Mouse (Mus musculus): ENCODE results near the gene Lpar2.

The Lpar2 gene

GRCm38 (mm10) chr8:69807236-69807635 is 15.0 kb upstream of the Lpar2 start:
- DNase-seq, result no peak

DNA sequence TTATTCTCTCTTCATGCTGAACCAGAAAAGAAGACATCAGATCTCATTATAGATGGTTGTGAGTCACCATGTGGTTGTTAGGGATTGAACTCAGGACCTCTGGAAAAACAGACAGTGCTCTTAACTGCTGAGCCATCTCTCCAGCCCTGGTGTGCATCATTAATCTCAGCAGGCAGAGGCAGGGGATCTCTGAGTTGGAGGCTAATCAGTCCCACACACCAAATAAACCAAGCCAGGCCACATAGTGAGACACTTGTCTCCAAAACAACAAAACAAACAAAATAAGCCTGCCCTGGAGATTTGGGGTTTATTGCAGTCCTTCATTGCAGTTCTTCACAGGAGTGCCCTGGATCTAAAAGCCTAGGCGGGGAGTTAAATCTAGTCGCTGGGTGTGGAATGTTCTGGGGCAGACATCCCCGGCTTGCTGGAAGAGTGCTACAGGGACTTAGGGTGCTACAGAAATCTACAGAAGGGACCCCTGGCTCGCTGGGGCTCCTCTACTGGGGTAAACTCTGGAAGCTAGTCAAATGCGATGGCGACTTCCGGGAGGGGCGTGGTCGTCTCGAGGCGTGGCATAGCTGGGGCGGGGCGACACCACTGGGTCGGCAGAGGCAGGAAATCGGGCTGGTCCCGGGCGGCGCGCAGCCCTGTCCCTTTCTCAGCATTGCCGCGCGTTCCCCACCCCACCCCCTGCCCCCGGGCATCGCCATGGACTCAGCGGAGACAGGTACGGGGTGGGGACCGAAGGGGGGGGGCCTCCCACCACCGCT is 13.9 kb upstream of the Lpar2 start, which contains the start of gene Gmip:
Gmip (plus strand) TSS at position 586 of the 770 bp plus-strand sequence.
- peak; percentile 73 to 85 for DNase-seq

GRCm38 (mm10) chr8:69808864-69809403 is 13.3 kb upstream of the Lpar2 start:
- no peak for DNase-seq

GRCm38 (mm10) chr8:69809820-69810219 is 12.4 kb upstream of the Lpar2 start:
- DNase-seq, result no peak

GRCm38 (mm10) chr8:69814881-69815280 is 7.3 kb upstream of the Lpar2 start:
- no peak for DNase-seq

DNA sequence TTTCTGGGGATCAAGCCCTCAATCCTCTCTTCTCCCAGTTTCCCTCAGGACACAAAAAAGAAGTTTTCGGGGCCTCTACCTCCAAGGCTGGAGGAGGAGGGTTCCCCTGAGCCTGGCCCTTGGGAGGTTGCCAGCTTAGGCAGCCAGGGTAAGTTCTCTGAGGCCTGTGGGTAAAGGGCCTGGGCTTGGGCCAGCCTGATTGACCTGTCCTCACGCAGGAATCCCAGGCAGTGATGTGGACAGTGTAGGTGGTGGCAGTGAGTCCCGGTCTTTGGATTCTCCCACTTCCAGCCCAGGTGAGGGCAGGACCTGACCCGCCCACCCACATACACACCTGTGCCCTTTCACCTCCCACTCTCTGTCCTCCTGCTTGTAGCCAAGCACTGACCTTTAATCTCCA is 6.8 kb upstream of the Lpar2 start:
- DNase-seq, result peak; percentile 47 to 54

GRCm38 (mm10) chr8:69820466-69820865 is 1.8 kb upstream of the Lpar2 start:
- peak; percentile 79 to 82 for DNase-seq

DNA sequence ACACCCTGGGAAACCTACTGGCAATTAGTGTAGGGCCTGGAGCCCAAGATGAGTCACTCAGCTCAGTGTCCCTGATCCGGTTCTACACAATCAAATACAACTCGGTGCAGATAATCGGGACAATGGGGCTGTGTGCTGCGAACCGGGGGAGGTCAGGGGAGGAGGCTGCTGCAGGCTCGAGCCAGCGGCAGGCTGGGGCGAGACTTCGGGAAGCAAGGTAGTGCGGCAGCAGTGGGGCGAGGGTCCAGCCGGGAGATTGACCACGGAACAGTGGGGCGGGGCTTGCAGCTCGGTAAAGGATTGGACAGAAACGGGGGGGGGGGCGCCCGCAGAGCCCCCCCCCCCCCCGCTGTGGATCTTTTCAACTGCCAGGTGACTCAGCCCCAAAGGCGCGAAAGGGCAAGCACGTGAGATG is 251 bp upstream of the Lpar2 start:
- peak in 1 of 2 experiments; percentile 44 for DNase-seq

DNA sequence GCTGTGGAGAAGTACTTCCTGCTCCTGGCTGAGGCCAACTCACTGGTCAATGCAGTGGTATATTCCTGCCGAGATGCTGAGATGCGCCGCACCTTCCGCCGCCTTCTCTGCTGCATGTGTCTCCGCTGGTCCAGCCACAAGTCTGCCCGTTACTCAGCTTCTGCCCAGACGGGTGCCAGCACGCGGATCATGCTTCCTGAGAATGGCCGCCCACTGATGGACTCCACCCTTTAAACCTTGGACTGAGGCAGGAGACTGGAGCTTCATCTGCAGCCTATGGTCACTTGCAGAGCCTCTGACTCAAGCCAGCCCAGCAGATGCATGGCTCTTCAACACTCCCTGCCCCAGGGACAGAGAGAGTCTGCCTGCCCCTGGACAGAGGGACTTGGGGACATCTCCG is 4.1 kb downstream of the Lpar2 start:
- DNase-seq, result peak in 1 of 2 experiments; percentile 57

GRCm38 (mm10) chr8:69832298-69832853 is 10.1 kb downstream of the Lpar2 start, which contains the start of gene Pbx4:
Gene Pbx4 (plus strand): TSS chr8:69832491.
- peak; percentile 72 to 80 for DNase-seq

GRCm38 (mm10) chr8:69837057-69837682 is 14.9 kb downstream of the Lpar2 start:
- peak in 1 of 2 experiments; percentile 59 for DNase-seq

GRCm38 (mm10) chr8:69847167-69848065 is 25.2 kb downstream of the Lpar2 start:
- DNase-seq, result no peak

- DNase-seq, result no peak
Measured at GRCm38 (mm10) chr8:69848951-69849350, 26.7 kb downstream of the Lpar2 start.

GRCm38 (mm10) chr8:69849899-69850298 is 27.7 kb downstream of the Lpar2 start:
- no peak for DNase-seq

DNA sequence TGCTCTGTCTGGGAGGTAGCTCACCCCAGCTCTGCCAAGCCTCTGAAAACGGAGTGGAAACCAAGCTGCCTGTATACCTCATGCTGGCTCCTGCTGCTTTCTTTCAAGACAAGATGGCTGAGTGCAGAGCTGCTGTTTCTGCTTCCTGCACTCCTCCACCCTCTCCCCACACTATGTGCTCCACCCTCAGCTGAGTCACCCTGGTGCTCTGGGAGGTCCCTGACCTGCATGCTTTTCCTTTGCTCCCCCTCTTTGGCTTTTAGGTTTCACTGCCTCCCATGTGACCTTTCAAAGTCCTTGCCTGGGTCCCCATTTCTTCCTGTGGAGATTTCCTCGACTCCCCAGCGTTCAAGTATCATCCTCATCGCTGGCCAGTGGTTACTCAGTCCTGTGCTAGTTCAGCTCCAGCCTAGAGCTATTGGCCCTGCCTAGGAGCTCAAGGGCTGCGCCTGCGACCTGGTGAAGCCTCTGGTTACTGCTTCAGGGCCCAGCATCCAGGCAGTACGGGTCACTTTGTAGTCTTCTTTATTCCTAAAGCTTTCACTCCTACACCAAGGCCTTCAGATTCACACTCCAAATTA is 28.8 kb downstream of the Lpar2 start:
- no peak for DNase-seq

GRCm38 (mm10) chr8:69853869-69854268 is 31.6 kb downstream of the Lpar2 start:
- no peak for DNase-seq

DNA sequence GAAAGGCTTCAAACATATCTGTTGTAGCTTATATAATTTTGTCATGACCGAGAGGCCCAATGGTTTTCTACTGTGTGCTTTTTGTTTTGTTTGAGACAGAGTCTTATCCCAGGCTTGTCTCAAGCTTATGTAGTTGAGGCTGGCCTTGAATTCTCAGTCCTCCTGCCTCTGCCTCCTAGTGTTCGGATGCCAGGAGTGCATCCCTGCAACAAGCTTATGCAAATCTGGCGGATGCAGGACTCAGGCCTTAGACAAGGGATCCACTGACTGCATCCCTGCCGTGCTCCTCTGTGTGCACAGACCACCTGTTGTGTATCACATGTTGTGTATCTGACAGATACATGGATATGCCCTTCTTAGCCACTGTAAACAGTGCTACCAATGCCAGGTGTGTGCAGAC is 38.6 kb downstream of the Lpar2 start:
- DNase-seq, result no peak

GRCm38 (mm10) chr8:69861251-69861650 is 39.0 kb downstream of the Lpar2 start:
- DNase-seq, result no peak

- DNase-seq, result no peak
Measured at GRCm38 (mm10) chr8:69863387-69864020, 41.3 kb downstream of the Lpar2 start.

- DNase-seq, result no peak
Measured at GRCm38 (mm10) chr8:69864180-69864579, 42.0 kb downstream of the Lpar2 start.

- DNase-seq, result peak in 1 of 2 experiments; percentile 38
Measured at GRCm38 (mm10) chr8:69867696-69868326, 45.6 kb downstream of the Lpar2 start.

Measured in kidney, adult 8-10 months (tissue).